Mouse (Mus musculus): ENCODE measurements around the gene Ttc30a1. TPM values are rescaled to one million over a fixed set of nuclear protein-coding genes. Genes with fewer than 3 reads are reported as not detected.
"Not testable (repeated sequence)": the region's sequence is repeated elsewhere in the genome, so short reads cannot be mapped to it uniquely, and the experiment has no call there.

The Ttc30a1 gene
- polyA plus RNA-seq, 2 experiments from 2014 or later = 0.90 to 1.7 TPM

DNA sequence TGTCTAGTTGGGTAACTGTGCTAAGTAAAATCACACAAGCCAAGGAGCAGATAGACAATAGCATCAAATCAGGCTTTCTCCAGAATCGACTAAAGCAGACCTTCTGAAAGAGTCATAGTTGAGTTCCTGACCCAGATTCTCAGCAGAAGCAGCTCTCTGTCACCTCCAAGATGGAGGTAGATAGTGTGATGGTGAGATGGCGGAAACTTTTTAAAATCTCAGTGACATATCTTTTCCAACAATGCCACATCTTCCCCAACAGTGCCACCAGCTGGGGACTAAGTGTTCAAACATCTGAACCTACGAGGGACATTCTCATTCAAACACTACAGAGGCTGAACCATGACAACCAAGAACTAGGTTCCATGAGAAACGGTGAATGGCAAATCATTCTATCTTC, 859 bp upstream of the Ttc30a1 start:
- no peak for ATAC-seq

DNA sequence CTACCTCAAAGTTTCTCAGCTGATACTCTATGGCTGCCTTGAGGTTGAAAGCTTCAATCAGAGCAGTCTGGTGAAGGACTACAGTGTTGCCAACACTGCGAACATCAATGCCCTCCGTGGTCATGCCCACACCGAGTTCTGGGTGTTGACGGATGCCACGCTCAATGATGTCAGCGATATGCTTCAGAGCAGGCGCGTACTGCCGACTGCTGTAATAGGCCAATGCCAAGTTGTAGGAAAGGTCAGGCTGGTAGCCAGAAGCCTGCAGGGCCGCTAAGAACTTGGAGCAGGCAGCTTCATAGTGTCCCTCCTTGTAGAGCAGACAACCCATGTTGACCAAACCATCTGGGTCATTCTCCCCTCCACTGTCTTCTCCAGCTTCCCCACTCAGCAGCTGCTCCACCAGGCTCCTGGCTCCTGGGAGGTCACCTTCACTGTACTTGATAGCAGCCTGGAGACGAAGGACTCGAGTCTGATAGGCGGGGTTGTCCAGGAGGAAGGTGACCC, 781 bp downstream of the Ttc30a1 start:
- not testable (repeated sequence) for ATAC-seq

DNA sequence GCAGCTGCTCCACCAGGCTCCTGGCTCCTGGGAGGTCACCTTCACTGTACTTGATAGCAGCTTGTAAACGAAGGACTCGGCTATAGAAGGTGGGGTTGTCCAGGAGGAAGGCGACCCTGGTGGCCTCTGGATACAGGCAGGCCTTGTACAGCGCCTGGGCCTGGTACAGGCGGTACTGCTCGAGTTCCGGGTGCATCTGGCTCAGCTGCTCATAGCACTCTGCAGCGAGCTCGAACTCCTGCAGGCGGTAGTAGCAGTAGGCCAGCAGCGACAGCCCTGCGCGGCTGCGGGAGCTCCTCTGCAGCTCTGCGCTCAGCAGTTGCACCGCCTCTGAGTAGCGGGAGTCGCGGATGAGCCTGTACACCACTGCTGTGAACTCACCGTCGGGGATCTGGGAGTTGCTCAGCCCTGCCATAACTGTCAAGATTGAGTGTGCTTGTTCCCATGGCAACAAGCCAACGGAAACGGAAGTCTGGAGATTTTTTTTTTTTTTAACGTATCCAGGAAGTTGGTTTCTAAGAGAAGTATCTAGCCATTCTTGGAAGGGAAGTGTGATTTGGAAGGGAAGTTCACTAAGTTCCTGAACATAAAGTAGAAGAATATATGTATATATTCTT, 3.9 kb downstream of the Ttc30a1 start, which contains the start of gene Ttc30a2:
Gene Ttc30a2 (minus strand): TSS at position 419 of the 617 bp plus-strand sequence.
- not testable (repeated sequence) for ATAC-seq

DNA sequence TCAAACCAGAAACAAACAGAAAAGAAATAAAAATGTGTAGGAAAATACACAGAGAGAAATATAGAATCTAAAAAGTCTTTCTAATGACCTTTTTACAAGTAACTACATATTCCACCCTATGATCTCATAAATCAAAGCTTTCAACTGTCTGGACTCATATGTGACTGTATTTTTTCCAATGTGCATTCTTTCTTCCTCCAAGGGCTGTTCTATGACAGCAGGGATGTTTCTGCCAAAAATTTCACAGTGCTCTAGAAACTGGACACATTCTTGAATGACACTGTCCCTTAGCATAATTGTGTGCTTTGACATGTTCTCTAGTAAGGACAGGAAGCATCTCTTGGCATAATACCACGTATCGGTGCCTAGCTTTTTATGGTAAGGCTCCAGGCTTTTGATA, 5.7 kb downstream of the Ttc30a1 start:
- not testable (repeated sequence) for ATAC-seq

DNA sequence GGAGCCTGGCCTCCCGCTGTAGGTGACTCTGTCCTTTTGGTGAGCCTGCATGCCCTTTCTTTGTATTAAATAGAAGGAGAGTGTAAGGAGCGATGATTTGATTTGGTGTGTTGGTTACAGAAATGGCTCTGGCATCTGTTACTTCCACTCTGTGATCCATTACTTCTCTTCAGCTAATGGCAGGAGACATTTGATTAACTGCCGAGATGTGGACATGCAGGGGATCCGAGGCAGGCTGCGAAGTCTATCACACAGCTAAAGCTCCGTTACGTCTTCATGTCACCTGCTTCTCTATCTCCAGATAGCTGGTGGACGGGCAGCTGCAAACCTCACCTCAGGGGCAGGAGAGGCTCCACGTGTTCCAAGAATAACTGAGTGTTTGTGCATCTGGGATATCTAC, 7.6 kb downstream of the Ttc30a1 start:
- no peak for ATAC-seq

DNA sequence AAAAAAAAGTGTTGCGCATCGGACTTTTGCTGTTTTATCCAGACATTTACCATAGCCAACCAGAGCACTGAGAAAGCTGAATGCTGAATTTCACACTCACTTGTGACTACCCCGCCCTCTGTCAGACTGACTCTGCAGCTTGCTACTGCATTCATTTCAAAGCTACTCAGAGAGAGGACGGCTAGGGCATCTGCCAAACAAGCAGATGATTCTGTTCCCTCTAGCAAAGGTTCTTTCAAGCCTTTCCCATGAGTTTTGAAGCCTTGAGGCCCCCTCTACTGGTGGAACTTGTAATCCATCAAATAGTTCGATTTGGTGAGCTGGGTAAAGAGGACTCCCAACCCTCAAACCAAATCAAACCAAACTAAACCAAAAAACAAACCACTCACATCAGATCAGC, 16.8 kb downstream of the Ttc30a1 start:
- ATAC-seq = peak; percentile 92

DNA sequence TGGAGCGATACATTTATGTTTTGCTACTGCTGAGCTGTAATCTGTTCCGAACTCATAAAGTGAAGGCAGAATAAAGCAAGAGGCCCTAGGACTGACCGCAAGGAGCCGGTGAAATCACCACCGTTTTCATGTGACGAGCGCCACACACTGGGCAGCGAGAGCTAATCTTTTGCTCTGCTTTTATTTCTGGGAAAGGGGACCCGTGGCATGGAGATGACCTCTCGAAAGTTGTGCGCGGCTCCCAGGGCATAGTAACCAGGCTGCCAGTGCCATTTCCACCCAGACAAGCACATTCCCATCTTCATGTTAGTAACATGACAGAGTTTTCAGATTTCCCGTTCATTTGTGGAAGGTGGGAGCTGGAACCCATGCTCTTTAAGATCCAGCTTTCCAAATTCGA, 17.3 kb downstream of the Ttc30a1 start:
- ATAC-seq = peak; percentile 57

DNA sequence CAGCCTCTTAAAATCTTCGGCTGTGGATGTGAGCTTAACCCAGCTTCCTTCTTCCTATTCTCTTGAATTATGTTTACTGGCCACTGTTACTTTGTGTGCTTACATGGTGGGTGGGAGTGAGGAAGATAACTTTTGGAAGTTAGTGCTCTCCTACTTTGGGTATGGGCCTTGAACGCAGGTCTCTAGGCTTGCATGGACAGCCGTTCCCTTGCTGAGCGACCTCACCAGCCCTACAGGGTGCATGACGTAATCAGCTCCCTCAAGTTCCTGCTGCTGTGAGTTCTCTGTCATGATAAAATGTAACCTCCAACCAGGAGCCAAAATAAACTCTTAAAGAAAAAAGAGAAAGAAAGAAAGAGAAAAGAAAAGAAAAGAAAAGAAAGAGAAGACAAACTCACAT, 17.7 kb downstream of the Ttc30a1 start:
- ATAC-seq = no peak

DNA sequence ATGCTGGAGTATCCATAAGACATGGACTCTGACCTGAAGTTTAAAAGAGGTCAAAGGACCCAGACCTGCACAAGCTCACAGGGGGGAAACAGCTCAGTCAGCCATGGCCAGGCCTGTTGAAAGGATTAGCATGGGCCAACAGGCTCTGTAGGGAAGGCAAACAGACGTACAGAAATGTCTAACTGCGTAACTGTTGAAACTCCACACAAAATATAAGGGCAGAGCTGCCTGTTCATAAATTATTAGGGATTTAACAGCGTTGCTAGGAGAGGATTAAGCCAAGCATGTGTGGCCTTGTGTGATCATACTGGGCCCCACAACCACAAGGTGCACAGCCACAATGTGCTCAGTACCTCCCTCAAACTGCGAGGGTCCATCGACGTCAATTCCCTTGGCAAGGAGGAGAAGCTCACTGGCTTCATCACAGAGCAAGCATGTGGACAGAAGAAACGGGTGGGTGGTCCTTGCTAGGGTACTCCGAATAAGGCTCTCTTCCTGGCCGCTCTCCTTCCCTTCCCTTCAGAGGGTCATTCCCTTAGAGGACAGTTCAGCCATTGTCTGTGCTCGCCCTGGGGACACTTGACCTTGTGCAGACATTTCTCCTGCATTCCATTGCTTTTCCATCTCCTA, 18.4 kb downstream of the Ttc30a1 start:
- no peak for ATAC-seq

DNA sequence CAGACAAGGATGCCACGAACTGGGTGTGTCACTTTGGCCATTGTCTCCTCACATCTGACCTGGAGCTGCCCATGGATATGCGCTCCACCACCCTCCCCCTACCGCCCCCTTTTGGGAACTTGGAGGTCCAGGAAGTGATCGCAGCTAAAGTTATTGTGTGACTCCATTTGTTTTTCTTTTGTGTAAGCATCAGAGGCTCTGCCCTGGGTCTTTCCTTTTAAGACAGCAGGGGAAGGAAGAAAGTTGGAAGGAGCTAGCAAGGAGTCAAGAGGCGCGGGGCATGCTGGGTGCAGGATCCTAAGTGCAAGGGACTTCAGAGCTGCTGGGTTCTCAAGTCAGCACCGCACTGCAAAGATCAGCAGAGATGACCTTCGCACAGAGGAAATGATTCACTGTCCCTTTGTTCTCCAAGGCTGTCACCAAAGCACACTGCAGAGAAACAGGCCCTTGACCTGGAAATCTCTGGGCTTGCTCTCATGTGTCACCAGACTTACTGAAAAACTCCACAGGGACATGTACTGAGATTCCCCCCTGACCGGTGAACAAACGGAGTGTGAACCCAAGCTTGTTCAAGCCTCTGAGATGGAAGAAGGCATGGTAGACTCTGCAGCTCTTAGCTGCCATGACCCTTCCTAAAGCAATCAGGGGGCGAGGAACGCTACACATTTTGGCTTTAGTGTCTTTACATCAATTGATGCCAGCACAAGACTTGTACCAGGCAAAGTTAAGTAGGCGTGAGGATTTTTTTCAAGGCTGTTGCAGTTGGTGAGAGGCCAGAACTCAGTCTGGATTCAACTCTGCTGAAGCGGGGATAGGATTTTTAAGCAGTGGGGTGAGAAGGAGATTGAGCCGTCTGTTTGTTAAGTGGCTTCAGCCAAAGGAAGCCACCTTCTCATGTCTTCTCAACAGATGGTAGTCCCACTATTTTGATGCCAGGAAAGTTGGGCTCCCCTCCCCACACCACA, 21.1 kb downstream of the Ttc30a1 start:
- no peak for ATAC-seq

DNA sequence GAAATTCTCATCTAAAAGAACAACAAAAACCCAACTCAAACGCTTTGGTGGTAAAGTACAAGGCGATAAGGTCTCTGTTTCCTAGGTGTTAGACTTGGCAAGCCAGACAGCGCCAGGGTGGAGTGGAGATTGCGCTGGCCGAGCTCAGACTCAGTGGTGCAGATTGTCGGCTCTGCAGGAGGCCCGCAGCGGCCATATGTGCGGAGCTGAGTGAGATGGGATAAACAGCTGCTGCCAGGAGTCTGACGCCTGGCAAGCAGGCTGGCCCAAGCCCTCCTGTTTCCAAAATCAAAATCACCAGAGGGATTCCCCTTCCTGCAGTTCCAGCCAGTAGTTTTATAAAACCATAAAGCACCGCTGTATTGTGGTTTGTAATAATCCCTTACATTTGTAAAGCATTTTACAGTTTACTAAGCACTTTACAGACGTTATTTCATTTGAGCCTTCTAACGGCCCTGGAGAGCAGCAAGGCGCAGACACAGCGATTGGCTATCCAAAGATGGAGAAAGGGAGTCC, 21.9 kb downstream of the Ttc30a1 start:
- ATAC-seq = no peak

DNA sequence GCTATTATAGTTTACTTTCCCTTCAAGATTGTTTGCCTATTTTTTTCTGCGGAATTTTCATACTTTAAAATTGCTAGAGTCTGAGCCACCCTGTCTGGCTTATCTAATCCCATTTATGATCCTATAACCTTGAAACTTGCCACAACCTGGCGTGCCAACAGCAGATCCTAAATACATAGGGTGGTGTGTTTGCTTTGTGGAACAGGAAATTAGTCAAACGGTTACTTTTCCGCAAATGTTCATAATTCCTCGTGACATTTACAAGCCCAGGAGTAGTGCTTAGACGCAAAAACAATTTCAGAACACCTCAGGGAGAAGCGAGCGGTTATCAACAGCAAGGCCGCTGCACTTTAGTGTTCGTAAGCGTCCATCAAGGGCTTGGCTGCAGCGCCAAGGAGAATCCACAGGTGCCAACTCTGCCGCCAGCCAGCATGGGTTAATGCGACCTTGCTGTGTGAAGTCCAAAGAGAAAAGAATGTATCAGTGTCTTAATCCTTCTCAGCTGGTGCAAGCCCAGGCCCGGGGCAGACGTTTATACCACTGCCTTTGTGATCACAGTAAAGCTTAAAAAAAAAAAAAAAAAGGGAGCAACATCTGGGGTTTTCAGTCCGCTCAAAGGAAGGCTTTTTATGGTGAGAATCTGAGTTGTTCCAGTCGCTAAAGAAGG, 22.5 kb downstream of the Ttc30a1 start:
- ATAC-seq = no peak

DNA sequence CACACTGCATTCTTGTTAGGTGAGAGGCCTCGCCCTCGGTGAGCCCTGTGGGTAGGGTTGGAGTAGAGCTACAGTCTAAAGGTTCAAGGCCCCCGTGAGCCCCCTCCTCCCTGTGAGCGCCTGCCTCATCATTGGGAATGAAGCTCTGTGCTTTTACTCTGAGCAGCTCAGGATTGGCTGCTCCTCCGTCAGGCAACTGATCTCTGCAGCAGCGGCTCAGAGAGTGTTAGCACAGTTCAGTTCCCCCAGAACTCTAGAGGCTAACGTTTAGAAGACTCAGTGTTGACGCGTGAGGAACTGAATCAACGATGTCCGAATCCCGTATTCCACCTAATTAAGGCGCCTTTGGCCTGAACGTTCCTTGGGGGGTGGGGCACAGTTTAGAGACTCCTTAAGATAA, 26.1 kb downstream of the Ttc30a1 start:
- no peak for ATAC-seq

DNA sequence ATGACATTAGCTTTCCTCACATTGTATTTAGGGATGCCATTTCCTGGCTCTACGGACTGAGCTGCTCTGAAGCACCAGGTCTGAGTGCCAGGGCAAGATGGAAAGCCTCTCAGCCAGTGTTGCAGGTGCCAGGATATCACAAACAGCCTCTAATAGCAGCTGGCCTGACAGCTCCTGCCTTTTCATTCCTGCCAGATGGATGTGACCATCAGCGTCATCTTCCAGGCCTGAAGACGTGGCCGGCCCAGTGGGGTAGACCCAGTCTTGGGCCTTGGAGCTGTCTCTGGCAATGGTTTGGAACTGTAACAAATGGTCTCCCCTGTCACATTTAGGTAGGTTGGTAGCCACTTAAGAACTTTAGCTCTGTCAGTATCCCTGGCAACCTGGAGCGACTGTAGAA, 28.4 kb downstream of the Ttc30a1 start:
- no peak for ATAC-seq

DNA sequence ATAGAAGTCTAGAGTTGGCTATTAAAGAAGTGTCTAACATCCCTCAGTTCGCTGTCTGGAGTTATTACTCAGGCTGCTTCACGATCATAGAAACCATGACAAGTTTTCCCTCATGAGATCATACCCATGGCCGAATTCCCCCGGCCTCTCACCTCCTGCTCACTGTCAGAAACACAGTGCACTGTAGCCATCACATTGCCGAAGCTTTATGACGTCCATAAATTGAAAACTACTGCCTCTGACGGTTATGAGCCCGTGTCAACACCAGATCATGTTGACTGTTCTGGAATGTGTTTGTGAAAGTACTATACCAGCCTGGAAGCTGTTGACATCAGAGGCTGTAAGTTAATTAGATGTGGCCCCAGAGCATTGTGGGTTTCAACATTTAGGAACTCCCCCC, 31.1 kb downstream of the Ttc30a1 start:
- no peak for ATAC-seq

DNA sequence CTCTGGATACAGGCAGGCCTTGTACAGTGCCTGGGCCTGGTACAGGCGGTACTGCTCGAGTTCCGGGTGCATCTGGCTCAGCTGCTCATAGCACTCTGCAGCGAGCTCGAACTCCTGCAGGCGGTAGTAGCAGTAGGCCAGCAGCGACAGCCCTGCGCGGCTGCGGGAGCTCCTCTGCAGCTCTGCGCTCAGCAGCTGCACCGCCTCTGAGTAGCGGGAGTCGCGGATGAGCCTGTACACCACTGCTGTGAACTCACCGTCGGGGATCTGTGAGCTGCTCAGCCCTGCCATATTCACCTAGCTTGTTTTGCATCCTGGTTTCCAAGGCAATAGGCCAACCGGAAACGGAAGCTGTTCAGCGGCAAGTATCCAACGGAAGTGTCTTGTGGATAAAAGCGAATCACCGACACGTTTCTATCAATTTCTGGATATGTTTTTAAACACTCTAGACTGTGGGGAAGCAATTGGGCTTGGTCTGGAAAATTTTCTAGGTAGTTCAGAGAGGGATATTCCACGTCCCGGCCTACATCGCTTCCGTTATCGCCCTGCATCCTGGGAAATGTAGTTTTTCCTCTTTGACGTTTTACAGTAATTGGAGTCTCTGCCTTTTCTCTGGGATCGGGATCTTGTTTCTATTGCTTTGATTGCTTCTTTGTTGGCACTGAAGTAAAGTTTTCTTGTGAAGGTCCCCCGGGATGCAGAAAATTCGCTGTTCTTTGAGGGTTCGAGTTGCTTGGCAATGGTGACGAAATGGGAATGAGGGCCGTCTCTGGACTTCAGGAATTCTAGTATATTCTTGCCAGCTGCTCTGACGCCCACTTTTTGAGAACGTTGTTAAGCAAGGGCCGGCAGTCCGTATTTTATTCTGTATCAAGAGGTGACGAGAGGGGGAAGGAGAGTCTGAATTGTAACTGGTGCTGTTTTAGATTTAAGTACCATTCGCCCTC, 43.4 kb downstream of the Ttc30a1 start, which contains the start of gene Ttc30b:
Gene Ttc30b (minus strand): TSS at position 469 of the 947 bp plus-strand sequence.
- ATAC-seq = peak; percentile 99

DNA sequence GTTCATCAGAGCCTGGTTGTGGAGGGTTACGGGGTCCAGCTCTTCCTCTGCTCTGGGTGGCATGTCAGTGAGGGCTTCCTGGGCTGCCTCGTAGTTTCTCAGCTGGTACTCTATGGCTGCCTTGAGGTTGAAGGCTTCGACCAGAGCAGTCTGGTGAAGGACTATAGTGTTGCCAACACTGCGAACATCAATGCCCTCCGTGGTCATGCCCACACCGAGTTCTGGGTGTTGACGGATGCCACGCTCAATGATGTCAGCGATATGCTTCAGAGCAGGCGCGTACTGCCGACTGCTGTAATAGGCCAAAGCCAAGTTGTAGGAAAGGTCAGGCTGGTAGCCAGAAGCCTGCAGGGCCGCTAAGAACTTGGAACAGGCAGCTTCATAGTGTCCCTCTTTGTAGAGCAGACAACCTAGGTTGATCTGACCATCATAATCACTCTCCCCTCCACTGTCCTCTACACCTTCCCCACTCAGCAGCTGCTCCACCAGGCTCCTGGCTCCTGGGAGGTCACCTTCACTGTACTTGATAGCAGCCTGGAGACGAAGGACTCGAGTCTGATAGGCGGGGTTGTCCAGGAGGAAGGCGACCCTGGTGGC, 44.1 kb downstream of the Ttc30a1 start:
- ATAC-seq = not testable (repeated sequence)

DNA sequence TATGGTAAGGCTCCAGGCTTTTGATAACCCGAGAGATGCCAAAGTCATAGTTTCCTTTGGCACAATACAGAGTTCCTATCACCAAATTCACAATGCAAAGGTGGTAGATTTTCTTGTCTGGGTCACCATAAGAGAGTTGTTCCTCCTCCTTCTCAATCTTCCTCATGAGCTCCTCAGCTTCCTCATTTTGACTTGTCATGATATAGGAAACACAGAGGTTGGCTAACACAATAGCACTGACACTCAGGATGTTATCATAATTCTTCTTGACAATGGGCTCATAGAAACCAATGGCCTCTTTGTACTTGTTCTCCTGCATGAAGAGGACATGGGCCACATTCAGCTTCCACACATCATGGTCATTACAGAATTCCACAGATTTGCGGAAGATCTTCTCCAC, 45.1 kb downstream of the Ttc30a1 start:
- not testable (repeated sequence) for ATAC-seq

DNA sequence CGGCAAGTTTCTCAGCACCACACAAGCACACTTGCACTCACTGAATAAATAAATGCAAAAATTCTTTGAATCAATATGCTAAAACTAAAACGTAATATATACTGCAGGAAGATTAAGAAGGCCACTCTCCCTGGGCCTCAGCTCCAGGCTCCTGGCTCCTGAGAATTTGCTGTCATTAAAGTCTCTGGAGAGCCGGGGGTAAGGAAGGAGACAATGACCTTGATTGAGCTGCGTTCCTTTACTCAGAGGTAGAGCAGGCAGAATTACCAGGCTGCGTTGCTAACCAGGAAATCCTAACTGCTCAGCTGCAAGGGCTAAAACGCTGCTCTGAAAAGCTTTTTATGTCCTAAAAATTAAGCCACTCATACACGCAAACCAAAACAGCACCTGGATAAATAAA, 48.2 kb downstream of the Ttc30a1 start:
- no peak for ATAC-seq

DNA sequence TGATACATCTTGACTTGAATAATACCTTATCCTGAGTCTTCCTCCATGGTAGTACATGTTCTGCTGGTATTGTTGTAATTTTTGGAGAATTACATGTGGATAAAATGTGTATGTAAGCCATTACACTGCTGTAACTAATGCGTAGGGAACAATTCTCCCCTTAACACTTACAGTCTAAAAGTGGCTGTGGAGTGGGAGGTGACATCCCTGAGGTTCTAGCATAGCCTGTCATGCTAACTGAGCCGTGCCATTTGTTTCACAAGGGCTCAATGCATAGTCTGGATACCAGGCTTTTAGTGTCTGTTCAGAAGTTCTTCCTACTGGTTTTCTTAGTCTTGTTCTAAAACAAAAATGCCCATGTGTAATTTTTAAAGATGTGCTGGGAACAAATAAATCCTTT, 50.8 kb downstream of the Ttc30a1 start:
- ATAC-seq = no peak
